Mouse (Mus musculus): ENCODE measurements at regions not wholly inside any gene's neighbourhood (a gene's known extent, or its start where the extent isn't known, plus 50 kb on each side); places are given as distances from the start of the nearest gene placed in this dataset.

DNA sequence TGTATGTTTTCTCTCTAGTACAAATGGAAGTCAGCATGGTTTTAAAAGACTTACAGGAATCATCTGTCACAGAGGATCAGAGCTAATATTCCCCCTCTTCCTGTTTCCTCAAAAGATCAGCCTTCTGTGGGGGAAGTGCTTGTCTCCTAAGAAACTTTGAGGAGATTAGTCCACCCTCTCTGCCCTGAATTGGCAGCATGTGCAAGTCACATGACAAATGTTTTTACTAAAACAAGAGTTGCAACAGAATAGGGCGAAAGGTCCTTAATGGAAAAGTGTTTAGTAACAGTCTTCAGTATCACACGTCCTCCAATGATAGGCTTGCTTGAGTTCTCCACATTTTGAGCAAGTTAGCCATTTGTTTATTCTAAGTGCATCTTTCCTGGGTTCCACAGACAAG, 162.8 kb downstream of the Fzd1 start:
- DNase-seq (ENCODE audit: low spot score), result peak; percentile 99

DNA sequence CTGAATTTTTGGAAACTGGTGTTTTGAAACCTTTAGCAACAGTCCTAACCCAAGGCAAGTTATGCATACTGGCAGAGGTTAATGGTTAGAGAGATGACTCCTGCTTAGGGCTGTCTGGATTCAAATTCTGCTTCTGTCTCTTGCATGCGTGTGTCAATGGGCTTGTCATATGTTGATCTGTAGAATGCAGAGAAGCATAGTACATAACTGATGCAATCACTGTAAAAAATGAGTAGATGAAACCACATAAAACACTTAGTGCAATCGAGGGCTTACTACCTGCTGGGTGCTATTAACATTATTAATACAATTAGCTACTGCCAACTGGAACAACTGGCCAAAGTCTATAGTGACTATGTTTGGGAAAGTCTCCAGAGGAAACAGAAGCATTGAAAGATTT, 163.3 kb downstream of the Fzd1 start:
- DNase-seq (ENCODE audit: low spot score), result no peak

DNA sequence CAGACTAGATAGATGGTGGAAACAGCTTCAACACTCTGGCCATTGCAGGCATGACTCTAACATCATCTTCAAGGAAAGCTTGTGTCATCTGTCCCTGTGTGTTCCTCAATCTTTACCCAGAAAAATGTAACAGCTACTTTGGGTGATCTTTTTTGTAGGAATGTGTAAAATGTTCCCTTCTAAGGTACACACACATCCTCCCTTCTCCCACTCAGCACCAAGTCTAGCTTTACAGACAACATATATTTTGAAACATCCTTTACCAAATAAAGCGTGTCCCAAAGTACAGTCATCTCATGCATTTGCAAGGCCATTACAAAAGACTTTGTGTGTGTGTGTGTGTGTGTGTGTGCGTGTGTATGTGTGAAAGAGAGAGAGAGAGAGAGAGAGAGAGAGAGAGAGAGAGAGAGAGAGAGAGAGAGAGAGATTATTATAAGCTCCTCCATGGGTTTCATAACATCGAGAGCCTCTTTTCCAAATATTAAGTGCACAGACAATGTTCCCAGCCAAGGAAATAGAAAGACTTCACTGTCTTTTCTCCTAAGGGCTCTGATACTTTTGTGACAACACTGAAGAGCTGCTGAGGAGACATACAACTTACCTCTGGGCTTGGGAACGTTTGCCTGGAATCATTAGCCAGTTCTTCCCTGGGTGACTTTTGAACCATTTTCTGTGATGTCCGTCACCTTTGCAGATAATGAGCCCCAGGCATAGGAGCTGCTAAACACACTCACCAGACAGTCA, 164.0 kb downstream of the Fzd1 start:
- DNase-seq (ENCODE audit: low spot score), result peak; percentile 39

DNA sequence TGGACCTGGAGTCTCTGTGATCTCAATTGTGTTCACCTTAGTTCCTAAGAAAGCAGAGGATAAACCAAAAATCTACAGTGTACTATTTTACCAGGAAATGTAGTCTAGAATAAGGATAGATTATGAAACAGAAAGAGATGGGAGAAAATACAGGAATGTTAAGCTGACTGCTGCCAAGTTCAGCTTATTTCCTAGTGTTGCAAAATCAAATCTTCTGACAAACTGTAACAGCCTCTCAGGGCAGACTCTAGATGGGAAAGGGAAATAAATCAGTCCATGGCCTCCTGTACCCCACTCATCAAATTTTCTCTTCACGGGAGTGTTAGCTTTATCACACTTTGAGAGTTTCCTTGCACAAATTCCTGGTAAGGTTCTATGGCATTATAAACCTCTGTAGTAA, 166.1 kb downstream of the Fzd1 start:
- DNase-seq (ENCODE audit: low spot score), result peak; percentile 89

DNA sequence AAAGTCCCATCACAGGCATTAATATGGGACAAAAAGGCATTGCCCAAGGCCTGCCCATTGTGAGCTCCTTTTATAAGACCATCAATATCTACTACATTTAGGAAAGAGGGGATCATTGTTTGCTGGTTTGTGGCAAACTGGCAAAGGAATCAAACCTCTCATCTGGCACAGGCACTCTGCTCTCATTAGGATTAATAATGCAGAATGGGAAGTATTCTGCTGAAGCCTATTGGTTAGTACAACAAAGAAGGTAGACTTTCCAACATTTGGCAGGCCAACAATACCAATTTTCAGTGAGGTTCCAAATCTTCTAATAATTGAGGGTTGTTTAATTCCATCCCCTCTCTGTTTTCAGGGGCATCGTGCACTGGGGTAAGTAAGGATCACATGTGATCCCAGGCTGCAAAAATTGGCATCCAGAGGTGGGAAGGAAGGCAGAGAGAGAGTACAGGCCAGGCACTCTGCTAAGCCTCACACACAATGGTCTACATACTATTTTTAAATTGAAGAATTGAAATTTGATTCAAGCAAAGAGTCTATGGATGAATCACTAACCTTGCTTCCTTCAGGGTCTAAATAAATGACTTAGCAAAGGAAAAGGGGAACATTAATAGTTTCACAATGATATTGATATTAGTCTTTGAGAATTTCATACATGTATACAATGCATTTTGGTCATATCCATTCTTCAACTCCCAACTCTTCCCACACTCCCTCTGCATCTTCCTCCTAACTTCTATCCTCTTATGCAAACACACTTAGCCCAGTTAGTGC, 174.9 kb downstream of the Fzd1 start:
- no peak for DNase-seq (ENCODE audit: low spot score)

DNA sequence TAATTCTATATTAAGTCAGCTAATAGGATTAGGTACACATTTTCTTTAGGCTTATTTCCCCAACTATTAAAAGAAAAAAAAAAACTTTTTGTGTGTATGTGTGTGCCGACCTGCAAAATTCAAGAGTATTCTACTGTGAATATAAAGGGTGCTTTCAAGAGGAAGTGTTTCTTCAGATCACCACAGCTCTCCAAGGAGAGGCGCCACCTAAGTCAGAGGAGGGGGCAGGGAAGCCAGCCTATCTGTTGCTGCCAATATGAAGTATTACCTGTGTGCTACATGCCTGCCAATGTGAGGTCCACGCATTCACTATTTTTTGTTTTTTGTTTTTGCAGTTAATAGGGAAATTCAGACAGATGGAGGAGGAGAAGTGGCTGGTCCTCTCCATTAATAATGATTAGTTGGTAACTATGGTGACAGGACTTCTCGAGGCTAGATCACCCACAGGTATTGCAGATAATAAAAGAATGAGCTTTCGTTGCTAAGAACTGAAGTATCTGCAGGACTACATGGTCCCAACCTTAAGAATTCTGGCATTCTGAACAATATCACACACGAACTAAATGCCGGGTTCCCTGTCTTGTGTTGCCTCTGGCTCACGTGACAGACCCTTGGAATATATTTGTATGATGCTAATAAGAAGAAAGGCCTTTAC, 177.5 kb downstream of the Fzd1 start:
- DNase-seq (ENCODE audit: low spot score), result no peak

DNA sequence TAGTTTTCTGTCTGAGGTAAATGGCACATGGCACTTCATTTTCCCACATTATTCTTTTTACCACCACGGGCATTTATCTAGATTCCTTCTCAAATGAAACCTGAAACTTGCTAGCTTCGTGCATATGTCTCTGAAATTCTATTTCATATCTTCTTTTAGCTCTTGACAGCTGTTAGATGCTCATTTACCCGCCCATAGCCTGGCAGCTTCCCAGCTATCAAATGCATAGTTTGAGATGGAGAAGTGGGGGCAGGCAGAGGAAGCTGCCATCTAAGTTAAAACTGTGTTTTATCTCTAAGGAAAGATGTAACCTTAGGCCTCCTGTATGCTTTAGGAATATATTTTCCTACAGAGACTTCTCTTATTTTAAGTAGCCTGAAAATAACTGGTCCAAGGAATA, 179.0 kb downstream of the Fzd1 start:
- no peak for DNase-seq (ENCODE audit: low spot score)

DNA sequence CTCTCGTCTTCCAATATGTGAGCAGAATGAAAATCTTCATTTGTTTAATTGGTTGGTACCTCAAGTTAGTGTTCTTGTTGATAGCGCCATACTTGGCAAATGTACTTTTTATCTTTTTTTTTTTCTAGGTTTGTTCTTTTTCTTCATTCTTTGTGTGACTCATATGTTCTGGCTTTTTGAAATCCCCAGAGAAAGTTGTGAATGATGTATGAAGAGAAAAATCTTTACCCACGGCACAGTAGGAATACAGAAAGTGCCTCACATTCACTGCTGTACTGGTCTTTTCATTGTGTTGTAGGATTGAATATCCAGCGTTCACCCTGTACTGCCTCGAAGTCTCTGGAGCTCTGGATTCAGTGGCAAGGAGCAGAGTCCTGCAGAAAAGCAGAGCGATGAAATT, 180.7 kb downstream of the Fzd1 start:
- peak; percentile 45 for DNase-seq (ENCODE audit: low spot score)

DNA sequence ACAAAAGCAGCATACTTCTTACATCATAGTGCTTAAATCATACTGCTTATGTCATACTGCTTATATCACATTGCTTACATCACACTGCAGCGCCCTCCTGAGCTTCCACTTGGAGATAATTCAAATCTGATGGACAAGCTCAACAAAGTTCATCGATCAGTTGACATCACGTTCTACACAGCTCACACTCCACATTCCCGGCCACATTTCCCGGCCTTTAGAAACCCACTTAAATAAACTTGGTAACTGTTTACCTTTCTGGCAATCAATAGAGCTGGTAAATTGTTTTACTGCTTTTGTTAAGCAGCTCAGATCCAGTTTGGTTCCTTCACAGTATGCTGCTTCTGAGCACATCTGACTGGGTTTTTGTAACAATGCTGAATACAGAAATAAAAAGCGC, 194.0 kb downstream of the Fzd1 start:
- no peak for DNase-seq (ENCODE audit: low spot score)

DNA sequence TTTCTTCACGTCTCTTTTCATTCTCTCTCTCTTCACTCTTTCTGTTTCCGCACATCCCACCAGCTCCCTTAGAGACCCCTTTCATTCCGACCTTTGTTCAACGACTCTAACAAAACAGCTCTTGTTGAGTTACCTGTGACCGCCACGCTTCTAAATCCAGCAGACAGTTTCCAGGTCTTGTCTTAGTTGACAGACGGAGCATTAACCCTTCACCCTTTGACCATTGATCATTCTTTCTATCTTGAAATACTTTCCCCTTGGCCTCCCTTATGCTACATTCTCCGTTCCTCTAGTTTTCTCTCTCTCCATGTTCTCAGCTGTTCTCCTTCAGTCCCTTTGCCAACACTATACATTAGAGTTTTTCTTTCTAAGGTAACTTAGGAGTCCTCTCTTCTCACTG, 196.2 kb downstream of the Fzd1 start:
- DNase-seq (ENCODE audit: low spot score), result no peak

DNA sequence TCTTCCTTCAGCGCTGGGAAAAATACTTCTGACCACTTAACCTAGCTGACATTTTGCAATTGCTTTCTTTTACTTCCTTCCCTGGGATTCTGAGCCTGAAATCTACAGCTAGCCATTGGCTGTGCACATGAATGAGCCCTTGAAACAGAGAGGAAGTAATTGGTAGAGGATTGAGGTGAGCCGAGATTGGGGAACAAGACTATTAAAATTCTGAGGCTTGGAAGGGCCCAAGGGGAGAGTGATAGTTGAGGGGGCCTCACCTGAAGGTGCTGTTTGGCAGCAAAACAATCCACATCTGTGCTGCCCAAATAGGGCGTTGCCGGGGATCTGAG, 196.7 kb downstream of the Fzd1 start:
- no peak for DNase-seq (ENCODE audit: low spot score)

DNA sequence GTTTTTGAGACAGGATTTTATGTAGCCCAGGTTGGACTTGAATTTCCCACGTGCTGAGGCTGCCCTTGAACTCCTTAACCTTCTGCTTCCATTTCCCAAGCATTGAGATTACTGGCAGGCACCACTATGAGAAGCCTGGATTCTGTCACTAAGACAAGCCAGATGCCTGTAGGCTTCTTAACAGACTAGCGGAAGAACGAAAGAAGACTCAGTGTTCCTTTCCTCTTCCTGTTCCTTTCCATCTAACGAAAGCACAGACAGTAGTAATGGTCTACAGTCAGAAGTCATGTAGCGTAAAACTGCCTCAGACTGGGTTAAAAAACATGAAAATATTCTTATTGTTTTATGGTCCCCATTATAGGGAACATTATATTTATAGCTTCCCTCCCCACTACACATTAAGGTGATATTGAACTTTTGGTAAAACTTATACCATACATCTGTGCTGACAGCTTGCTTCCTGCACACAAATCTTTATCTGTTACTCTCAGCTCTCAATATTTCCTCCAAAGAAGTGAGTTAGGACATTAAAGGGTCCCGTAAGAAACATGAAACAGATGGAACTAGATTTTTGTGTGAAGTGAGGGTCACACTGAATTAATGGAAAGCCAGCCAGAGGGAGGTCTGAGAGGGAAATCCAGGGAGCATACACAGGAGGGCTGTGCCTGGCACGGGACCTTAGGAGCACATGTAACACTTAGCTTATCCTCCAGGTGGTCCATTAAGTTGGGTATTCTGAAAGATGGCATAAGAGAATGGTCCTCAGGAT, 197.3 kb downstream of the Fzd1 start:
- no peak for DNase-seq (ENCODE audit: low spot score)

DNA sequence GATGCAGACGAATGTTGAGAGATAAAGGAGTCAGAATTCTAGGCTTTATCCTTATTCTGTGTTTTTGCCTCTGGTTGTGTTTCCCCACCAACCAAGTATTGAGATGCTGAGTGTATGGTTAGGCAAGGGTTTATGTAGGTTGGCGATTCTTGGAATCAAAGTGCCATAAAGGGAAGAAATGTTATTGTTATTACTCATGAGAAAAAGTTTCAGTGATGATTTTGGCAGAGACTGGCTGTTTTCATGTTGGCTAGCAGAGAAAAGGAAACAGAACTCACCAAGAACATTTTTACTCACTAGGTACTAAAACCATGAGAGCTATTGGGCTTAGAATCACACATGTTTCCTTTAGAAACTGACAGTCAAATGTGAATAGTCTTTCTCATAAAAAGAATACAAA, 202.9 kb downstream of the Fzd1 start:
- peak; percentile 41 for DNase-seq (ENCODE audit: low spot score)

DNA sequence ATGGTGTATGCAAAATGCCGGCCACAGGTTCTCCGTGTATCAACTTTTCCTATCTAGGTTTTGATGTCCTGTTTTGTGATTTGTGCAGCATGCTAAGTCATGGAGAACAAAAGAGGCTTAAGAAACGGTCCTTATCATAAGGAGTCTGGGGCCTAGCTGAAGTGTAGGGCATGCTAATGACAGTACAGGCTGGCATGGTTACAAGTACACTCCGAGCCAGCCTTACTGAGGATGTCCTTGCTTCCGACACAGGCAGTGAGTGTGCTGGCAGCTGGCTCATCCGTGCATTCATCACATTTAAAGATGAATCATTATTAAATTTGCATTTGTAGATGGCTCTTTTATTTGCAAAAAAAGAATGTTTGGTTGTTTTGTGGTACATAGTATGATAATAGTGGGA, 219.3 kb downstream of the Fzd1 start:
- no peak for DNase-seq (ENCODE audit: low spot score)

DNA sequence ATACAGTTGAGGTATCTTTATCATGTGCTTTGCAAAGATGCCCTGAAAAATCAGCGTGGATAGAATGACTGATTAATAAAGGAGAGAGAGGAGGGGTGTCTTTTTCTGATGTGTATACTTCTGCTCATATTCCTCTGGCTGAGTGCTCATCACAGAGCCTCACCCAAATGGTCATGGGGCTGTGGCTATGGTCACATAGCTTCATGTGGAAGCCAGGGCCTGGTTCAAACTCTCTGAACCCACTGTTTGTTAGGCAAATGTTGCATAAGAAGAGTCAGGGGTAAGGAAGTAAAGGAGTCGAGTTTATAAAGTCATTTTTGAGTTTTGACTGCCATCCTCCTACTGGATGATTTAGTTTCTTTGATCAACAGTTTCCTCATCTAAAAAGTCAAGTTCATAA, 221.0 kb downstream of the Fzd1 start:
- DNase-seq (ENCODE audit: low spot score), result peak; percentile 21

DNA sequence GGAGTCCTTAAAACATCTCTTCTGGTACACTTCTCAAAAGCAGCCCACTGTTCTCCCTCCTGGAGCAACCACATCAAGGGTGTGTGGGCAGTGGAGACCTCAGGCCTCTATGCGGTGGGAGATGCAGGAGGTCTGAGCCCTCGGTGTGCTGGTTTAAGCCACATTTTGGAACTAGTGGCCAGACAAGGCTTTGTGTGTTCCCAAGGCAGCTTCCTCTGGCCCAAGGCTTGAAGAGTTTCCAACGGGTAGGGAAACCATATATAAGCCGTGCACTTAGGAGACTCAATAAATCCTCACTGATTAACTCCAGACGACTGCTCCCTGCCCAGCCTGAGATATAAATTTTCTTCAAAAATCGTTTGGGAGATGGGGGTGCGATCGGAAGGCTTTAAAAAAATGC, 221.9 kb downstream of the Fzd1 start:
- no peak for DNase-seq (ENCODE audit: low spot score)

DNA sequence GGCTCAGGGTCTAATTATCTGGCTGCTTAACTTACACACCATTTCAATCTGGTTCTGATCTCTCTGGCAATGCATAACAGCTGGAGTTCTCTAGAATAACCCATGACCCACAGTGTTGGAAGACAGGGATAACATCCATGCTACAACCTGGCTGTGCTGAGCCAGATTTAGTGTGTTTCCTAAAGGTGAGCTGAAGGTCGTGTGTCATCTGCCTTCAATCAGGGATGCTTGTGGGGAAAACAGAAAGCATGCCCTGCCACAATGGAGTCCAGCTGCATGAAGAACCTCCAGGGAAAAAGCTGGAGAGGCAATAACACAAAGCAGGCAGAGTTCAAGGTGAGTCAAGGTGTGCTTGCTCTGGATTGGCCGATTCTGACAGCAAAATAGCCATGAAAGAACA, 223.3 kb downstream of the Fzd1 start:
- no peak for DNase-seq (ENCODE audit: low spot score)

DNA sequence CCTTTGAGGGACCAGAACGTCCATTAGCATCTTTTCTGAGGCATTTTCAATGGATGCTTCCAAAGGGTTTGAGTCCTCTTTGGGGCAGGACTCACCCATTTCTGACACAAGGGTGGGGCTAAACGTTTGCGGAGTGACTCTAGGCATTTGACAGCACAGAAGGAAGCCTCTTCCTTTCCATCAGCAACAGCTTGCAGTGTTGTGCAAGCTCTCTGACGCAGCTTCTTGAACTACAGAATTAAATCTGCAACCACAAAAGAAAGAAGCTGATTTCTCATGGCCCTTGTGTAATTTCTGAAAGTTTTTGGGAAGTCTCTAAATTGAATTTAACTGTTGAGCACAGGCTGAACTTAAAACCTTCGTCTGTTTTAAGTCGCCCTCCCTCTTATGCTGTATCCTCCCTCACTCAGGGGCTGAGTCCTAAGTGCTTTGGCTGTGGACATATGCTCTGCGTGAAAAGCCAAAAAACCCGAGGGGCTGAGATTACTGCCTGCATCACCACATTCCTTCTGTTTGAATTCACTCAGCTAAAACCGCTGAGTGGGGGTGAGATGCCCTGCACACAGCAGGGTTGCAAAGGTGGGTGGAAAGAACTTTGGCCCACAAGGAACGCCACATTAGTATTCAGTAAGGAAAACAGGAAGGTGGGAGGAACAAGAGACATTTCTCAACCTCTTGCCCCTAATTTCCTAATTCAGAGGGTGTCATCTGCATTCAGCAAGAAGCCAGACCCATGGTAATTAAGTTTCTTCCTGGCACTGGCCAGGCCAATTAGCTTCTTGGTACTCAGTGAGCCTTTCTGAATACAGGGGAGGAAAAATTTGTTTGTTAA, 227.4 kb downstream of the Fzd1 start:
- peak; percentile 70 for DNase-seq (ENCODE audit: low spot score)

DNA sequence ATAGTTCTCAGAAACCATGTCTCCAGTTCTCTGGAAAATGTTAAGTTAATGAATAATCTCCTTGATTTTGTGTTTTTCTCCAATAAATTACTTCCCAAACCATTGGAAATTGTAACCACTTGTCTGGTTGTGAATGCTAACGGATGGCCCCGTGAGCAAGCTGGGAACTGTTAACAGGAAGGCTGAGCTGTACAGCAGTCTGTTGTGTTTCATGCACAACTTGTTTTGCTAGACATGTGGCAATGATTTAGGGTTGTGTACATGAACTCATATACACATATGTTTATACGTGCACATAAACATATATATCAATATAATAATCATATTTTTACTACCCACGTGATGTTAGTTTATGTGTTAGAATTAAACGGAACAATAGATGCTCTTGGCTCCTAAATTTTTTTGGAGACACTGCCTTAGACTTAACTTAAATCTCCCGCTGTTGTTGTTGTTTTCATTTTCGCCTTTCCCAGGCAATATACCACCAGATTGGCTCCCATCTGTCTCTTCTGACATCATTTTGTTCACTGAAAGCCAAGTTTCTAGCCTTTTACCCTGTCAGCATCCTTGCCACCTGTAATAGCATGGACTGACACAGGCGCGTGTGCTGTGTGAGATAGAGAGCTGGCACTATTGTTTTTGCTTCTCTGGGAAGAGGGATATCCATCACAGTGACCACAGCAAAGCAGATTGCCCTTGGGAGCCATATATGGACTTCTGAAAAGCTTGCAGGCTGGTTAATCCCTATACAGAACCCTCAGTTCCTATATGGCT, 231.6 kb downstream of the Fzd1 start:
- no peak for DNase-seq (ENCODE audit: low spot score)

DNA sequence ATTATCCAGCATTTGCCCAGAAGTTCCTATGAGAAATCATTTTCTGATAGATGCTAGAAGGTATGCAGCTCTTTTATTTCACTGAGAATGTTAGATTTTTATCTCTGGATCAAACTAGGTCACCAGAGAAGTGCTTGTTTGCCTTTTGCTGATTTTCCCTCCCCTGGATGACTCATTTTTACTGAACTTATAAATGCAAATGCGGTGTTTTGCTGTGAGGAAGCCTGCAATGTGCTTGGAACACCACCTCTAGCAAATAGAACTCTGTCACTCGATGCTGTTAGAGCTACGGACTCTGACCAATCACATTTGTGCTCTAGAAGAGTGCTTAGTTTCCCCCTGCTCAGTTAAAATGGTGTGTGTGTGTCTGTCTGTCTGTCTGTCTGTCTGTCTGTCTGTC, 257.2 kb downstream of the Fzd1 start:
- DNase-seq (ENCODE audit: low spot score), result no peak

DNA sequence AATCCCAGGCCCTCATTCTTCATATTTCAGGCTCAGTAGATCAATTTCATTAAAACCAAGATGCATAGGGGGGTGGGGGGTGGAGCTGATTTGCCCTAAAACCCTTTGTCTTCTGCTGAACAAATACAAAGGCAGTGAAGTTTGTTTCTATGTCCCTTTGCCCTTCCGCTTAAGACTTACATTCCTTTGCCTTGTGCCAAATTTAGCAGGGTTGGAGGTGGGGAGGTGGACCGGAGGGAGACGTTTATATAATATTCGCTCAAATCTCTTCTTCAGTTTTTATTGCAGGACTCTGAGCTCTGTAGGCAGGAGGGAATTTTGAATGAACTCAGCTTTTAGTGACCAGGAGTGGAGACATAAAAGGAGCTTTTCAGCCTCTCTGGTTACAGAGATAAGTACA, 258.8 kb downstream of the Fzd1 start:
- no peak for DNase-seq (ENCODE audit: low spot score)

Data from adipocyte (in vitro differentiated cells).